Mouse (Mus musculus): ENCODE measurements around the gene Fbxl7.

Fbxl7 gene

DNA sequence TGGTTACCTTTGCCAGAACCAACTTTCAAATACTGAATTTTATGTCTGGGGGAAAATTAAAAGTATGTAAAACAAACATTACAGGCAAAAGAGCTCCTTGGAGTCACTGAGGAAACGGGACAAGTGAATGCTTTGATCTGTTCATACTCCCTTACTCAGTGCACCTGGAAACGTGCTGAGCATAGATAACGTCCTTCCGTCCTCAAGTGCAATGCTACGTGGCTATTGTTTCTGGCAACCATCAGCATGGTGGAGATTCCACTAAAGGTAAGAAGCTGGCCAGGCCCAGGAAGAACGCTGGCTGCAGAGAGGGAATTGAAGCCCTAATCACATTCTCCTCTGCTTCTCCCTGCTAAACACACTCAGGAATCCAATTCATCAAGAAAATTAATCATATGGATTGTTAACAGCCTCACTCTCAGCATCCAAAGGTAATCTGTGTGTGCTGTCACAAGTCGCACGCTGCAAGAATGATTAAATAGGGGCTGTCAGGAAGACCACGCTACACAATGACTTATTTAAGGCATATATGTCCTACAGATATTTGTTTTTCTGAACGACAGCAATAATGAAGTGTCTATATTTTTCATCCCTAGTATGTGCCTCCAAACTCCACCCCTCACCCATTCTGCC, 206.8 kb downstream of the Fbxl7 start:
- DNase-seq = peak; percentile 74

DNA sequence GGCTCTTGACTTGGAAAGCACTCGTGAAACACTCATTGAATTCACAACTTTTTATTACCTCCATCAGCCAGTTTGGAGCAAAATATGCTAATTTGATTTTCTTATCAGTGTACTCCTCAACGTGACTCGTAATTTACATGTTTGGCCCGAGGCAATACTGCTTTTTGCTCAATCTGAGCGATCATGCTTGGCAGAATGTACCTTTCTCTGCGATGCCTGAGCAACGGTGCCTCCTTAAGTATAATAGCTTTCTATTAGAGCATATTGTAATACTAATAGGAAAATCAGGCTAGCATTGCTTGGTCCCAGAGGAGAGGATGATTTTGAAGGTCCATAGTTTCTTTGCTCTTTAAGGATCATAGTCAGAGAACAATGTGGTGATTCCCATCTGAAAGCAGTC, 207.7 kb downstream of the Fbxl7 start:
- DNase-seq = no peak

DNA sequence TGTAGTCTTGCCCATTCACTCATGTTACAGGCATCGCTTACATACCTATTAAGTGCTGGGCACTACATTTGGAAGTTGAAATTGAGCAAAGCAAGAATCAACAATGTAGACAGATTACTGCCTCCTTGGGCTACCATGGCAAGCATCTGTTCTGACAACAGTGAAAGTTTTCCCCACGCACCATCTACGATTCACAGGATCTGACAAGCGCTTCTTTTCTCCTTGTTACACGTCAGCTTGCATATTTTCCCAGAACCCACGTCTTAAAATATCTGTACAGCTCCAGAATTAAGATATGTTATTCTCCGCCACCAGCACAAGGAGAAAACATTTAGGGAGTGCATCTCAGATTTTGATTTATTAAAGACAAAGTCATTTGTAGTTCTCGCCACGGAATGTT, 213.1 kb downstream of the Fbxl7 start:
- no peak for DNase-seq

DNA sequence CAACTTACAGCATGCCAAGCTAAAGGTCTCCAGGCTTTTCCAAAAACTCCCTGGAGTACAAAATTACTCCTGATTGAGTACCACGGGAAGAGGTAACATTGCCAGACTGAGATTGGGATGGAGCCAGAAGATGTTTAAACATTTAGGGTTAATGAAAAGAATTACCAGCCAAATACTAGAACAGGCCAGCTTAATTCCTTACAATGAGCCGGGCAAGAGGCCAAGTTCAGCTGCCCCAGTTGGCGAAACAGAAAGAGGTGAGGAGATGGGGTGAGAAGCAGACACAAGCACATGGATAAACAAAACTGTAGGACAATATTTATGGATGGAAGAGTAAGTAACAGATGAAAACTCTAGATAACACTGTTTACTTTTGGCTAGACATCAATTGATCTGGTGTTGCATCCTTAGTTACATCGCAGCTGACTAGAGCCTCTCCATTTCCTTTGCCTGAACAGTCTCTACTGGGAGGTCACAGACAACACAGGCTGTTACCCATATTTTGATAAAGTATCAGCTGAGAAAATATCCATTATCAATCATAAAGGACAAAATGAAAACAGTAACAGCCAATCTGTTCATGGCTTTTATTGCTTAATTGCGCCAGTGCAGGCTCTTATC, 222.0 kb downstream of the Fbxl7 start:
- no peak for DNase-seq

GRCm38 (mm10) chr15:26654988-26655387, 240.4 kb downstream of the Fbxl7 start:
- no peak for DNase-seq

DNA sequence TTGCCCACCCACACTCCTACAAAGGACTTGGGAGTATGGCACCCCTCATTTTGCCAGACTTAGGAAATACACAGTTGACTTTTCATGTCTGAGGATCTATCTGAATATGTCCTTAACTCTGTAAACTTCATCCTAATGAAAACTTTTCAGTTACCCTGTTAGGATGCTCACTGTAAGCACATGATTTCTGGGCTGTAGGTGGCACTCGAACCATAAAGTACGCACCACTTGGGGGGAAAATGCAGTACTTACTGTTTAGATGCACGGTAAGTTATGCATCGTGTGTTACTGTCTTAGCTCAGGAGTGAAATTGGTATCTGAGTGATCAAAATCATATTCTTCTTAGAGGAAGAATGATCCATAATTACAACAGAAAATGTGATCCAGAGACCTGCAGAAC, 252.8 kb downstream of the Fbxl7 start:
- DNase-seq = no peak

GRCm38 (mm10) chr15:26639726-26640125, 255.7 kb downstream of the Fbxl7 start:
- no peak for DNase-seq

GRCm38 (mm10) chr15:26635591-26635990, 259.8 kb downstream of the Fbxl7 start:
- DNase-seq = no peak

DNA sequence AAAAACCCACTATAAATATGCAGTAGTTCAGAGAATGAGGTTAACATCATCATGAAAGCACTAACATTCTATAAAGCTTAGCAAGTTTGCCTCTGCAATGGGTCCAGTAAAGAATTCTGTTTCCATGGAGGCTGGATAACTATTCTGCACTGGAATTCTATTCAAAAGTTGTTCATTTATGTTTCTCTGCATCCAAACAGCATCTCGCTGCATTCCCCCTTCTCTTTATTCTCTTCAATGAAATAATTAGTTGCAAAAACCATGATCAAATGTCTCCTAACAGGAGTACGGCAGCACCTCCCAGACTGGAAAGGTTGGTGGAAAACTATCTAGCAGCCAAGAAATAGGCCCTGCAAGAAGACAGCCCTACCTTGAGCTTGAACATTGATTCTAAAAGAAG, 267.2 kb downstream of the Fbxl7 start:
- no peak for DNase-seq

DNA sequence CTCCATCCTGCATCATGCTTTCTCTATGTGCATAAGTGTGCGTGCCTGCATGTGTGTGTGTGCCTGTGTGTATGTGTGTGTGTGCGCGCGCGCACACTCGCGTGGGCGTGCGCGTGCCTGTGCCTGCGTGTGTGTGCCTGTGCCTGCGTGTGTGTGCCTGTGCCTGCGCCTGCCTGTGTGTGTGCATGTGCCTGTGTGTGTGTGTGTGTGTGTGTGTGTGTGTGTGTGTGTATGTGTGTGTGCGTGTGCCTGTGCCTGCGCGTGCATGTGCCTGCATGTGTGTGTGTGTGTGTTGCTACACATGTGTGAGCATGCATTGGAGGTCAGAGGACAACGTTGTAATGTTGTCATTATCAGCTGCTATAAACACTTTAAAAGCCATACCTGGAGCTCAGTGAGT, 272.1 kb downstream of the Fbxl7 start:
- no peak for DNase-seq

DNA sequence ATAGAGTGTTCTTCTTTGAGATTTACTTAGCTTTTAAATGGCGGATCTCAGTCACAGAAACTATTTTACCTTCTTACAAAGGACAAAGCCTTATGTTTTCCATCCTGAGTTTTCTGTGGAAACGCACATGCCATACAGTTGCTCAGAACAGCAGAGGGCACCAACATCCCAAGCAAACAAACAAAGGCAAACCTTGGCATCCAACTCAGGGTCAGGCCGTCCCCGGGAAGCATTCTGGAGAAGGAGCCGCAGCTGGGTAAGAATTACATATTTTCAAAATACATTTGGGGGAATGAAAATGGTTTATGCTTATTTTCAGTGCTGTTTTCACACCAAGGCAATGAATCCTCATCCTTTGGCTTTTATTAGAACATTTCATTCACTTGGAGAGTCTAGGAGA, 275.1 kb downstream of the Fbxl7 start:
- peak; percentile 92 for DNase-seq

- peak; percentile 89 for DNase-seq
These were observed 276.2 kb downstream of the Fbxl7 start for GRCm38 (mm10) chr15:26619221-26619620.

DNA sequence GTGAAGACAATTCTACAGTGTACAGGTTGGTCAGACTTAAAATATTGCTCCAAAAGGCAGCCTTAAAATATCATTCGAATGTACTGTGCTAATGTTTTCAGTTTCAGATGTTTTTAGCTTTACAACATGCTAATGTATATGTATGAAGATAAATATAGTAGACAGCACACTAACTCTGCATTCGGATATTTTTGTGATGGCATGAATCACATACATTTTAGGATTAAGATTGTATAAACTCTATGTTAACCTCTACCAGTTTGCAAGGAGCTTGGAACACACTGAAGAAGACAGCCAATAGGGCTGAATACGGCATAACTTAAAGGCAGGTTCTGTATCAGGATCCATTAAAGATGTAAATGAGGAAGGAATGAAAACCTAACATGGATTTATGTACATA, 299.1 kb downstream of the Fbxl7 start:
- DNase-seq = no peak

- no peak for DNase-seq
These were observed 315.3 kb downstream of the Fbxl7 start for GRCm38 (mm10) chr15:26579947-26580709.

GRCm38 (mm10) chr15:26578500-26578899, 316.9 kb downstream of the Fbxl7 start:
- DNase-seq = no peak

GRCm38 (mm10) chr15:26566076-26566475, 329.3 kb downstream of the Fbxl7 start:
- no peak for DNase-seq

- no peak for DNase-seq
These were observed 341.8 kb downstream of the Fbxl7 start for GRCm38 (mm10) chr15:26553620-26554019.

DNA sequence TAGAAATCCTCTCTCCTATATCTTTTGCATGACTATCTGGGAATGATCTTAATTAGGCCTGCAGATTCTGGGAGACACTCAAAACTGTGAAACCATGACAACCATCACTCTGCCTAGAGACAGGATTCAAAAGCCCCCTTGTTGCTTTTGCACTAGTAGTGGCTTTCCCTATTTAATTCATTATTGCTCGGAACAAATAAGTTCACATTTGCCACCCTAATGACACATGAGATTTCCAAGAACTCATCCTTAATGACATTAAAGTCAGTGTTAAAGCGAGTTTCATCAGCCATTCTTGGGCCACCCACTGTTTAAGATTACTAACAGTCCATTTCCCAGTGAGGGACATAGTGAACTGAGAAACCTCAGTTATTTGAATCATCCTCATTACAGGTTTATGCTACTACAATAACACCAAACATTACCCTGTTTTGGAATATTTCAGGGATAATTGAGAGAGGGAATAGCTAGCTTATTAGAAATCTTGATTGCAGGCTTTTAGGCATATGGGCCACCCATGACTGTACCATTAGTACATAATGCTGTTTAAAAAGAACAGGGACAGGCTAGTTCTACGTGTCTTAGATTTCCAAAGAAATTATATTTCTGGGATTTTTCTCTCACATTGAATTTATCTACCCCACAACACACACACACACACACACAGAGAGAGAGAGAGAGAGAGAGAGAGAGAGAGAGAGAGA, 361.2 kb downstream of the Fbxl7 start:
- no peak for DNase-seq

GRCm38 (mm10) chr15:26519220-26519631, 376.2 kb downstream of the Fbxl7 start:
- no peak for DNase-seq

- no peak for DNase-seq
These were observed 394.4 kb downstream of the Fbxl7 start for GRCm38 (mm10) chr15:26501024-26501423.

Data from heart, adult 11 months (tissue).